In the genomic region with DNA sequence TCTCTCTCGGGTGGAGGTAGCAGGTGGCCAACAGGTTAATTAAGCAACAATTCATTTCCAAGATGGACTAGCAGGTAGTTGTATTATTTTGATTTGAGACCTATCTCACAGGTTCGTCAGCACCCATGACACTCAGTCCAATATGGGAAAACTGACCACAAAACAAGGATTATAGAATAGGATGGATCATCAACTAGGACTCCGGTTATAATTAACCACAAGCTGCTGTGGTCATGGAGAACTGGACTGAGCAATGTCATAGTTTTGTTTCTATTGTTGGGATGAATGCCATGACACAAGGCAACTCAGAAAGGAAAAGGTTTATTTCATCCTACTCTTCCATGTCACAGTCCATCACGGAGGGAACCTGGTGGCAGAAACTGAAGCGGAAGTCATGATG, we compare ENCODE assay signal across 18 mouse cellular contexts.
"Had no signal": no experiment of that assay in that cellular context is flagged by ENCODE, and none has a peak within 500 bp of the region (broad histone marks: within the 10 kb centered on the region; RNA-seq: fewer than 3 reads in every experiment).

No protein-coding gene starts in this region.

- DNase-seq: lung, embryonic 14.5 days; lung, postnatal 10 days; lung, postnatal 4 days; midbrain, embryonic 14.5 days; retina, postnatal 1 day; right cerebral cortex, adult 18-20 months; right cerebral cortex, postnatal 25 days; right cerebral cortex, postnatal 4 days; spleen, adult 18-20 months; thymus, adult 18-20 months; thymus, postnatal 14 days; thymus, postnatal 36 days had no signal

- H3K9ac ChIP-seq: lung, embryonic 14.5 days; midbrain, embryonic 12.5 days; neural tube, embryonic 13.5 days; neural tube, embryonic 15.5 days had no signal

- H3K27ac ChIP-seq: midbrain, embryonic 10.5 days; midbrain, embryonic 12.5 days; neural tube, embryonic 13.5 days; neural tube, embryonic 15.5 days had no signal

- H3K4me3 ChIP-seq: midbrain, embryonic 10.5 days; midbrain, embryonic 12.5 days; myocyte; neural tube, embryonic 13.5 days; neural tube, embryonic 15.5 days had no signal

- H3K4me1 ChIP-seq: midbrain, embryonic 12.5 days; neural tube, embryonic 15.5 days had no signal

- H3K9me3 ChIP-seq: midbrain, embryonic 10.5 days; midbrain, embryonic 12.5 days; neural tube, embryonic 13.5 days; neural tube, embryonic 15.5 days had no signal

- H3K27me3 ChIP-seq: midbrain, embryonic 12.5 days; neural tube, embryonic 13.5 days; neural tube, embryonic 15.5 days had no signal

- ATAC-seq: midbrain, embryonic 16.5 days had no signal

- H3K36me3 ChIP-seq: midbrain, embryonic 10.5 days; midbrain, embryonic 12.5 days; neural tube, embryonic 13.5 days; neural tube, embryonic 15.5 days had no signal

- H3K4me2 ChIP-seq: lung, embryonic 14.5 days; midbrain, embryonic 12.5 days; neural tube, embryonic 13.5 days; neural tube, embryonic 15.5 days had no signal
